Mouse (Mus musculus): Measurements from ENCODE around the gene Mtch1.

The Mtch1 gene

GRCm38 (mm10) chr17:29361982-29362691 is 14.4 kb upstream of the Mtch1 start:
- 81% methylated on average over 8 of the region's 8 CpGs for WGBS

GRCm38 (mm10) chr17:29360761-29361221 is 13.1 kb upstream of the Mtch1 start, which contains the start of gene Fgd2:
Gene Fgd2 (plus strand): TSS chr17:29360914.
- 59% methylated on average over 5 of the region's 5 CpGs for WGBS

- whole genome bisulfite sequencing, result 71% methylated on average over 3 of the region's 3 CpGs
These were observed 11.2 kb upstream of the Mtch1 start for GRCm38 (mm10) chr17:29358928-29359327.

GRCm38 (mm10) chr17:29356882-29357281 is 9.1 kb upstream of the Mtch1 start:
- 27% methylated on average over 9 of the region's 9 CpGs for WGBS

- WGBS, result 18% methylated on average over 11 of the region's 11 CpGs
These were observed 8.7 kb upstream of the Mtch1 start for GRCm38 (mm10) chr17:29356479-29356856.

- 18% methylated on average over 17 of the region's 17 CpGs for WGBS
These were observed 8.2 kb upstream of the Mtch1 start for GRCm38 (mm10) chr17:29355841-29356478.

GRCm38 (mm10) chr17:29355461-29355840 is 7.7 kb upstream of the Mtch1 start:
- WGBS, result 36% methylated on average over 5 of the region's 5 CpGs

GRCm38 (mm10) chr17:29351056-29351455 is 3.3 kb upstream of the Mtch1 start:
- WGBS, result 80% methylated on average over 5 of the region's 5 CpGs

GRCm38 (mm10) chr17:29348996-29349395 is 1.3 kb upstream of the Mtch1 start:
- 82% methylated on average over 2 of the region's 2 CpGs for WGBS

- WGBS, result under 1% methylated on average over 39 of the region's 45 CpGs
These were observed 549 bp downstream of the Mtch1 start for GRCm38 (mm10) chr17:29347126-29347644.

GRCm38 (mm10) chr17:29346496-29347125 is 1.1 kb downstream of the Mtch1 start:
- 2% methylated on average over 11 of the region's 11 CpGs for WGBS

GRCm38 (mm10) chr17:29345272-29345671 is 2.5 kb downstream of the Mtch1 start:
- WGBS, result 80% methylated on average over 12 of the region's 12 CpGs

GRCm38 (mm10) chr17:29343241-29343640 is 4.5 kb downstream of the Mtch1 start:
- WGBS, result 61% methylated on average over 5 of the region's 5 CpGs

- WGBS, result 42% methylated on average over 13 of the region's 13 CpGs
These were observed 5.5 kb downstream of the Mtch1 start for GRCm38 (mm10) chr17:29342010-29342910.

GRCm38 (mm10) chr17:29341591-29342003 is 6.1 kb downstream of the Mtch1 start:
- 17% methylated on average over 9 of the region's 9 CpGs for WGBS

- 74% methylated on average over 18 of the region's 18 CpGs for WGBS
These were observed 7.1 kb downstream of the Mtch1 start for GRCm38 (mm10) chr17:29340406-29341261.

- WGBS, result 35% methylated on average over 11 of the region's 11 CpGs
These were observed 8.5 kb downstream of the Mtch1 start for GRCm38 (mm10) chr17:29339170-29339768.

- WGBS, result 58% methylated on average over 9 of the region's 9 CpGs
These were observed 9.5 kb downstream of the Mtch1 start for GRCm38 (mm10) chr17:29337979-29338823.

Data from cerebral cortex, adult 2 months (tissue).